Mouse (Mus musculus) liver, embryonic 16.5 days (tissue): ENCODE measurements around the gene Gmpr. TPM values are rescaled to one million over a fixed set of nuclear protein-coding genes. Genes with fewer than 3 reads are reported as not detected.

Experiments
- ATAC-seq: fragments of 200-750 bp; cut with Nextera tagmentation; 2 replicates; pipeline ENCODE4 v1.8.0; 2017; ENCODE audit warnings: low read depth, mild to moderate bottlenecking, moderate number of reproducible peaks, moderate library complexity
- H3K27ac ChIP-seq: fragments of 300-500 bp; sonication (generic); 2 replicates; pipeline ENCODE4 v1.5.1; 2014; ENCODE audit warnings: mild to moderate bottlenecking, low read length
- H3K27me3 ChIP-seq: fragments of 300-500 bp; sonication (generic); 2 replicates; pipeline ENCODE4 v1.6.1; 2014; ENCODE audit warnings: low read depth, low read length, mixed read lengths; ENCODE audit not compliant: control insufficient read depth, insufficient read depth
- H3K36me3 ChIP-seq: fragments of 300-500 bp; sonication (generic); 2 replicates; pipeline ENCODE4 v1.6.1; 2014; ENCODE audit warnings: mild to moderate bottlenecking; ENCODE audit not compliant: control insufficient read depth, insufficient read depth
- H3K4me1 ChIP-seq: fragments of 300-500 bp; sonication (generic); 2 replicates; pipeline ENCODE4 v1.6.1; 2014; ENCODE audit warnings: low read depth, low read length, mixed read lengths; ENCODE audit not compliant: control insufficient read depth
- H3K4me2 ChIP-seq: fragments of 300-500 bp; sonication (generic); 2 replicates; pipeline ENCODE4 v1.6.1; 2014; ENCODE audit warnings: low read depth, low read length, mixed read lengths
- H3K4me3 ChIP-seq: fragments of 300-500 bp; sonication (generic); 2 replicates; pipeline ENCODE4 v1.5.1; 2014; ENCODE audit warnings: low read depth, mild to moderate bottlenecking, low read length
- H3K9ac ChIP-seq: fragments of 300-500 bp; sonication (generic); 2 replicates; pipeline ENCODE4 v1.6.1; 2014; ENCODE audit warnings: low read depth, low read length
- H3K9me3 ChIP-seq: fragments of 300-500 bp; sonication (generic); replicated peaks from 2 replicates; pipeline ENCODE4 v1.6.1; 2016; ENCODE audit warnings: low read length; ENCODE audit not compliant: control insufficient read depth
- whole genome bisulfite sequencing: fragments of 180-500 bp; shearing (Covaris S2); extraction: QIAGEN DNeasy Blood & Tissue Kit; methylation state at CpG from one replicate; pipeline ENCODE4 v1.1.7; 2014; ENCODE audit not compliant: insufficient replicate concordance; 5-methylcytosine and 5-hydroxymethylcytosine counted together
- polyA plus RNA-seq: library from polyadenylated mRNA; unstranded; fragments of >200 nt; fragmentation: Nextera tagmentation; extraction: Ambion mirVana; gene quantifications from 2 replicates; pipeline ENCODE4 v1.2.1, GENCODE M21; 2015

The Gmpr gene
- polyA plus RNA-seq, result 212 and 220 TPM in 2 replicates

GRCm38 (mm10) chr13:45507274-45508229 is at the start of gene Gmpr:
TSS of gene Gmpr (plus strand) at chr13:45507444.
- Histone ChIP-seq H3K9ac (peak within 1 kb of the TSS; percentile 95), H3K4me1 (peaks cover 52% of the 10 kb centered on the region), H3K9me3 (no peaks in the 10 kb centered on the region), H3K4me3 (peak within 1 kb of the TSS; percentile 90), H3K4me2 (peak within 1 kb of the TSS; percentile 81), H3K27ac (peak within 1 kb of the TSS; percentile 93), H3K27me3 (peaks cover 4% of the 10 kb centered on the region), H3K36me3 (no peaks in the 10 kb centered on the region)
- ATAC-seq, result peak; percentile 73
- under 1% methylated on average over 60 of the region's 63 CpGs for WGBS

GRCm38 (mm10) chr13:45457459-45457858 is 49.8 kb upstream of the Gmpr start:
- no peak for ATAC-seq
- Histone ChIP-seq H3K36me3 (no peaks in the 10 kb centered on the region), H3K9me3 (no peaks in the 10 kb centered on the region), H3K4me1 (peaks cover 16% of the 10 kb centered on the region), H3K4me3 (no peak overlapping the region), H3K27me3 (no peaks in the 10 kb centered on the region), H3K4me2 (no peak overlapping the region), H3K9ac (no peak overlapping the region), H3K27ac (no peak overlapping the region)
- WGBS, result 73% methylated on average over 7 of the region's 7 CpGs

GRCm38 (mm10) chr13:45460177-45460576 is 47.1 kb upstream of the Gmpr start:
- H3K9ac ChIP-seq, result no peak overlapping the region
- no peak for ATAC-seq
- 64% methylated on average over 3 of the region's 3 CpGs for WGBS
- H3K4me1 ChIP-seq, result peaks cover 11% of the 10 kb centered on the region
- no peaks in the 10 kb centered on the region for H3K27me3 ChIP-seq
- H3K4me2 ChIP-seq, result no peak overlapping the region
- no peaks in the 10 kb centered on the region for H3K9me3 ChIP-seq
- H3K27ac ChIP-seq, result no peak overlapping the region
- H3K36me3 ChIP-seq, result no peaks in the 10 kb centered on the region
- H3K4me3 ChIP-seq, result no peak overlapping the region

- Histone ChIP-seq H3K4me3 (no peak overlapping the region), H3K36me3 (no peaks in the 10 kb centered on the region), H3K27ac (no peak overlapping the region), H3K9ac (no peak overlapping the region), H3K4me2 (no peak overlapping the region), H3K9me3 (no peaks in the 10 kb centered on the region), H3K4me1 (no peaks in the 10 kb centered on the region), H3K27me3 (peaks cover 6% of the 10 kb centered on the region)
- ATAC-seq, result no peak
- 69% methylated on average over 14 of the region's 14 CpGs for WGBS
Observed at GRCm38 (mm10) chr13:45461370-45461958, 45.8 kb upstream of the Gmpr start.

- H3K36me3 ChIP-seq, result no peaks in the 10 kb centered on the region
- no peak overlapping the region for H3K9ac ChIP-seq
- 74% methylated on average over 10 of the region's 10 CpGs for WGBS
- no peaks in the 10 kb centered on the region for H3K9me3 ChIP-seq
- H3K4me1 ChIP-seq, result no peaks in the 10 kb centered on the region
- no peak overlapping the region for H3K4me2 ChIP-seq
- no peak overlapping the region for H3K27ac ChIP-seq
- no peak overlapping the region for H3K4me3 ChIP-seq
- ATAC-seq, result no peak
- peaks cover 6% of the 10 kb centered on the region for H3K27me3 ChIP-seq
Observed at GRCm38 (mm10) chr13:45465616-45466015, 41.6 kb upstream of the Gmpr start.

- WGBS, result 50% methylated on average over 10 of the region's 10 CpGs
- H3K9ac ChIP-seq, result no peak overlapping the region
- H3K9me3 ChIP-seq, result no peaks in the 10 kb centered on the region
- no peak overlapping the region for H3K4me3 ChIP-seq
- no peak for ATAC-seq
- H3K27ac ChIP-seq, result no peak overlapping the region
- H3K36me3 ChIP-seq, result no peaks in the 10 kb centered on the region
- H3K27me3 ChIP-seq, result peaks cover 6% of the 10 kb centered on the region
- no peaks in the 10 kb centered on the region for H3K4me1 ChIP-seq
- no peak overlapping the region for H3K4me2 ChIP-seq
Observed at GRCm38 (mm10) chr13:45466031-45466519, 41.2 kb upstream of the Gmpr start.

GRCm38 (mm10) chr13:45468751-45469150 is 38.5 kb upstream of the Gmpr start:
- Histone ChIP-seq H3K36me3 (no peaks in the 10 kb centered on the region), H3K4me3 (no peak overlapping the region), H3K27me3 (peaks cover 6% of the 10 kb centered on the region), H3K4me1 (no peaks in the 10 kb centered on the region), H3K9ac (no peak overlapping the region), H3K4me2 (no peak overlapping the region), H3K9me3 (no peaks in the 10 kb centered on the region), H3K27ac (no peak overlapping the region)
- no peak for ATAC-seq
- 68% methylated on average over 5 of the region's 5 CpGs for WGBS

GRCm38 (mm10) chr13:45469481-45470301 is 37.6 kb upstream of the Gmpr start:
- Histone ChIP-seq H3K9ac (no peak overlapping the region), H3K4me1 (no peaks in the 10 kb centered on the region), H3K27ac (no peak overlapping the region), H3K4me3 (no peak overlapping the region), H3K9me3 (no peaks in the 10 kb centered on the region), H3K4me2 (no peak overlapping the region), H3K27me3 (peaks cover 8% of the 10 kb centered on the region), H3K36me3 (no peaks in the 10 kb centered on the region)
- ATAC-seq, result no peak
- 57% methylated on average over 19 of the region's 19 CpGs for WGBS
